Mouse (Mus musculus) intestine, embryonic 16.5 days (tissue): ENCODE data around the gene Ppara. TPM values are rescaled to one million over a fixed set of nuclear protein-coding genes. Genes with fewer than 3 reads are reported as not detected.
A peak's percentile ranks its signal among the peaks of the same experiment; 100 is the strongest.

Source experiments
- ATAC-seq: fragments of 200-750 bp; cut with Nextera tagmentation; 2 replicates; pipeline ENCODE4 v1.8.0; 2017; ENCODE audit warnings: moderate TSS enrichment, moderate library complexity
- H3K27ac ChIP-seq: fragments of 300-500 bp; sonication (generic); 2 replicates; pipeline ENCODE4 v1.5.1; 2014; ENCODE audit warnings: mild to moderate bottlenecking, low read length
- H3K27me3 ChIP-seq: fragments of 300-500 bp; sonication (generic); replicated peaks from 2 replicates; pipeline ENCODE4 v1.6.1; 2014; ENCODE audit warnings: low read length, control low read depth, mixed read lengths; ENCODE audit not compliant: control insufficient read depth, insufficient read depth
- H3K36me3 ChIP-seq: fragments of 300-500 bp; sonication (generic); 2 replicates; pipeline ENCODE4 v1.6.1; 2014; ENCODE audit warnings: low read length, control low read depth; ENCODE audit not compliant: control insufficient read depth, insufficient read depth
- H3K4me1 ChIP-seq: fragments of 300-500 bp; sonication (generic); 2 replicates; pipeline ENCODE4 v1.6.1; 2014; ENCODE audit warnings: low read length, control low read depth, mixed read lengths; ENCODE audit not compliant: control insufficient read depth, insufficient read depth
- H3K4me2 ChIP-seq: fragments of 300-500 bp; sonication (generic); 2 replicates; pipeline ENCODE4 v1.6.1; 2014; ENCODE audit warnings: low read depth, low read length, control low read depth
- H3K4me3 ChIP-seq: fragments of 300-500 bp; sonication (generic); 2 replicates; pipeline ENCODE4 v1.5.1; 2014; ENCODE audit warnings: mild to moderate bottlenecking, low read length
- H3K9ac ChIP-seq: fragments of 300-500 bp; sonication (generic); 2 replicates; pipeline ENCODE4 v1.6.1; 2014; ENCODE audit warnings: low read depth, low read length
- H3K9me3 ChIP-seq: fragments of 300-500 bp; sonication (generic); 2 replicates; pipeline ENCODE4 v1.6.1; 2016; ENCODE audit warnings: low read length, control low read depth; ENCODE audit not compliant: control insufficient read depth
- WGBS: fragments of 180-500 bp; shearing (Covaris S2); extraction: QIAGEN DNeasy Blood & Tissue Kit; methylation state at CpG from one replicate; pipeline ENCODE4 v1.1.7; 2014; 5-methylcytosine and 5-hydroxymethylcytosine counted together
- polyA plus RNA-seq: library from polyadenylated mRNA; unstranded; fragments of >200 nt; fragmentation: Nextera tagmentation; extraction: Ambion mirVana; gene quantifications from 2 replicates; pipeline ENCODE4 v1.2.1, GENCODE M21; 2015

The Ppara gene
- polyA plus RNA-seq, 1 experiment from 2014 or later = 31.0 TPM

DNA sequence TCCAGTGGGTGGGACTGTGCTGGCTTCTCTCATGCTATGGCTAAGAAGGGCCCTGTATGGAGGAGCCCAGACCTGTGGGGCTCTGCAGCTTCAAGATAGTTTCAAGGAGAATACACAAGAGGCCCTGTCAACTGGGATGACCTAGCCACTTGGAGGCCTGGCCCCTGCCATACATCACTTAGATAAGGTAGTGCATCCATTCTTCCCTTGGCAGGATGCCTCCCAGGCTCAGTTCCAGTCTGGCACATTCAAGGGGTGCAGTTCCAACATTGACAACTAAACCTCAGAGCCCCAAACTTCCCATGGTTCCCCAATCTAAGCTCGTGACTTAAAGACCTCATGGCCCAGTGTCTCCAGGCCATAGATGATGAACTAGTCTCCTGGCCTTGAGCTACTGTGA lies 40.4 kb upstream of the Ppara start:
- Histone ChIP-seq H3K4me3 (no peak overlapping the region), H3K4me2 (no peak overlapping the region), H3K27ac (no peak overlapping the region), H3K9me3 (no peaks in the 10 kb centered on the region), H3K27me3 (no peaks in the 10 kb centered on the region), H3K9ac (no peak overlapping the region), H3K36me3 (peaks cover 2% of the 10 kb centered on the region; the same call in 1 of the 2 replicates), H3K4me1 (no peaks in the 10 kb centered on the region)
- no peak for ATAC-seq
- WGBS = 96% methylated on average over 1 of the region's 1 CpGs

- no peak overlapping the region for H3K27ac ChIP-seq
- no peaks in the 10 kb centered on the region for H3K27me3 ChIP-seq
- no peaks in the 10 kb centered on the region for H3K9me3 ChIP-seq
- no peak overlapping the region for H3K4me3 ChIP-seq
- H3K4me2 ChIP-seq = no peak overlapping the region
- H3K4me1 ChIP-seq = no peaks in the 10 kb centered on the region
- H3K36me3 ChIP-seq = peaks cover 2% of the 10 kb centered on the region; the same call in 1 of the 2 replicates
- WGBS = 91% methylated on average over 4 of the region's 4 CpGs
- no peak for ATAC-seq
- H3K9ac ChIP-seq = no peak overlapping the region
These were observed 39.5 kb upstream of the Ppara start for GRCm38 (mm10) chr15:85695304-85695703.

- no peaks in the 10 kb centered on the region for H3K27me3 ChIP-seq
- H3K27ac ChIP-seq = no peak overlapping the region
- H3K9me3 ChIP-seq = no peaks in the 10 kb centered on the region
- H3K4me1 ChIP-seq = no peaks in the 10 kb centered on the region
- no peak overlapping the region for H3K9ac ChIP-seq
- 87% methylated on average over 14 of the region's 14 CpGs for WGBS
- no peak overlapping the region for H3K4me3 ChIP-seq
- no peak; the same call in 1 of the 2 replicates for ATAC-seq
- H3K36me3 ChIP-seq = peaks cover 2% of the 10 kb centered on the region; the same call in 1 of the 2 replicates
- no peak overlapping the region for H3K4me2 ChIP-seq
These were observed 36.3 kb upstream of the Ppara start for GRCm38 (mm10) chr15:85698345-85699034.

DNA sequence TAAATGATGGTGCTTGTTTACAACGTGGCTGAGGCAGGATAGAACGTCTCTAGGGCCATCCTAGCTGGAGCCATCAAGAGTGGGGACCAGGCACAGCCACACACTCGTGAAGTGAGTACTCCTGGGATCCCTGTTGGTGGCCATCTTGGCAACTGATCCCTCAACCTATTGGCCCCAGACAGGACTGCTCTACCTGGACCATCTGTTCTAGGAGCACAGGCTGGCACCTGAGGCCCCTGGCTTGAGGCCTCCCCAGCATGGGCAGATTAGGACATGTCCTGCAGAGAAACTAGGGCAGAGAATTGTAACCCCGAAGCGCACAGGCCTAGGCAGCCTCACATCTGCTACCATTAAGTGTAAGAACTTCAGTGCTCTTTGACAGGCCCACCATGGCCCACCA lies 35.3 kb upstream of the Ppara start:
- Histone ChIP-seq H3K27me3 (no peaks in the 10 kb centered on the region), H3K36me3 (peaks cover under 1% of the 10 kb centered on the region; the same call in 1 of the 2 replicates), H3K27ac (no peak overlapping the region), H3K4me2 (no peak overlapping the region), H3K9ac (no peak overlapping the region), H3K4me3 (no peak overlapping the region), H3K9me3 (no peaks in the 10 kb centered on the region), H3K4me1 (no peaks in the 10 kb centered on the region)
- WGBS = 90% methylated on average over 5 of the region's 5 CpGs
- ATAC-seq = no peak

- Histone ChIP-seq H3K27me3 (no peaks in the 10 kb centered on the region), H3K9ac (no peak overlapping the region), H3K9me3 (no peaks in the 10 kb centered on the region), H3K4me3 (no peak overlapping the region), H3K4me1 (no peaks in the 10 kb centered on the region), H3K36me3 (peaks cover 5% of the 10 kb centered on the region), H3K4me2 (no peak overlapping the region), H3K27ac (no peak overlapping the region)
- WGBS = 89% methylated on average over 13 of the region's 13 CpGs
- no peak for ATAC-seq
These were observed 34.8 kb upstream of the Ppara start for GRCm38 (mm10) chr15:85699862-85700501.

DNA sequence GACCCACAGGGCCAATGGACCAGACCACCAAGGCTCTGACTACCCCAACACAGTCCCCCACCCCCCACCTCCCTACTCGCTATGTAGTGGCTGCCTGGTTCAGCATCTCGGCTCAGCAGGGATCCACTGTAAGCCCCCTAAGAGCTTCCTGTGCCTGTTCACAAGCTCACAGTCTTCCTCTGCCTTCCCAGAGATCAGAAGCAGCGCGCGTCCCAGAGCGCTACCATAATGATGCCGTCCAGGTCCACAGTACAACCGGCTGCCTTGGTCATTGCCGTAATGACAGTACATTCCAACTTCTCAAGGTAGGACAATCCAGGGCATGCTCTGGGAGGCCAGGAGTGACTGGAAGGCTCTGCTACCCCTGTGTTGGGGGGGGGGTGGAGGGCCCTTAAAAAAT lies 34.1 kb upstream of the Ppara start:
- ATAC-seq = no peak
- Histone ChIP-seq H3K27me3 (no peaks in the 10 kb centered on the region), H3K9ac (no peak overlapping the region), H3K4me1 (0 out of 2 replicates have a peak, but pooled peaks cover 3% of the 10 kb centered on the region), H3K36me3 (peaks cover 5% of the 10 kb centered on the region), H3K4me2 (no peak overlapping the region), H3K27ac (no peak overlapping the region), H3K9me3 (no peaks in the 10 kb centered on the region), H3K4me3 (no peak overlapping the region)
- 82% methylated on average over 9 of the region's 9 CpGs for WGBS

DNA sequence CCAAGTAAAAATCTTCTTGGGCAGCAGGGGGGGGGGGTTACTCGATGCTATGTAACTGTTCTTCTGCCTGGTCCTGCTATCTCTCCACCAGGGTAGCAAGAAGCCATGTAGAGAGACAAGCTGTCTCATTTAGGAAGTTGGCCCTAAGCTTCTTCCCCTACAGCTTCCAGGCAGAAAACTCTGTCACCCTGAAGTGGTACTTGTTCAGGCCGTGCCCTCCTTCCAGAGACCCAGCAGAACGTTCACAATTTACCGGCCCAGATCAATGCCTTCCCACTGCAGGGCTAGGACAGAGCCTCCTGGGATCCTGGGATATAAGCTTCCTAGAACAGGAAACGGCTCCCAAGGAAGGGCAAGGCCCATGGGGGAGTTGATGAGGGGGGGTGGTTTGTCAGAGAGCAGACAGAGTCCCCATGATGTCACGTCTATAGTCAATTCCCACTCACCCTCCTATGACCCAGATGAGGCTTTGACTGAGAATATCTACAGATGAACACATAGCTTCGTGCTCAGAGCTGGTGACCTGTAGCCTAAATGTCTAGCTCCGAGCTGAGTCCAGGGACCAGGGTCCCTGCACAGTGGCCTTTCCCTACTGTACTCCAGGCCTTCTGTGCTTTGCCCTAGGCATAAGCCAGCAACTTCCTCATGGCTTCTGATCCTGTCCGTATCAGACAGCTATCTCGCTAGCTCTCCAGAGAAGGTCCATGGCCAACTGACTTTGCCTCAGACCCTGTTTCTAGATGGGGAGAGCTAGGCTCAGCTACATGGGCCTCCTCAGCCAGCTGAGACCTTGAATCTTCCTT lies 33.5 kb upstream of the Ppara start:
- Histone ChIP-seq H3K36me3 (peaks cover 5% of the 10 kb centered on the region), H3K4me3 (no peak overlapping the region), H3K27ac (no peak overlapping the region), H3K9me3 (no peaks in the 10 kb centered on the region), H3K4me2 (no peak overlapping the region), H3K9ac (no peak overlapping the region), H3K27me3 (no peaks in the 10 kb centered on the region), H3K4me1 (0 out of 2 replicates have a peak, but pooled peaks cover 3% of the 10 kb centered on the region)
- ATAC-seq = no peak
- whole genome bisulfite sequencing = 74% methylated on average over 10 of the region's 10 CpGs

GRCm38 (mm10) chr15:85702411-85702951 lies 32.3 kb upstream of the Ppara start:
- Histone ChIP-seq H3K4me2 (no peak overlapping the region), H3K9me3 (no peaks in the 10 kb centered on the region), H3K4me3 (no peak overlapping the region), H3K9ac (0 out of 2 replicates have a peak overlapping the region, but pooled peaks have one; percentile 29), H3K36me3 (peaks cover 5% of the 10 kb centered on the region), H3K4me1 (0 out of 2 replicates have a peak, but pooled peaks cover 3% of the 10 kb centered on the region), H3K27ac (no peak overlapping the region), H3K27me3 (no peaks in the 10 kb centered on the region)
- 79% methylated on average over 13 of the region's 13 CpGs for WGBS
- ATAC-seq = 0 out of 2 replicates have a peak, but pooled peaks have one; percentile 32

- peaks cover 5% of the 10 kb centered on the region for H3K36me3 ChIP-seq
- H3K4me3 ChIP-seq = no peak overlapping the region
- H3K4me1 ChIP-seq = 0 out of 2 replicates have a peak, but pooled peaks cover 3% of the 10 kb centered on the region
- no peak overlapping the region for H3K9ac ChIP-seq
- WGBS = 69% methylated on average over 11 of the region's 11 CpGs
- H3K27ac ChIP-seq = no peak overlapping the region
- no peak for ATAC-seq
- no peak overlapping the region for H3K4me2 ChIP-seq
- H3K27me3 ChIP-seq = no peaks in the 10 kb centered on the region
- no peaks in the 10 kb centered on the region for H3K9me3 ChIP-seq
These were observed 31.6 kb upstream of the Ppara start for GRCm38 (mm10) chr15:85703194-85703641.
